Mouse (Mus musculus): ENCODE results near the gene Olfr961. TPM values are rescaled to one million over a fixed set of nuclear protein-coding genes. Genes with fewer than 3 reads are reported as not detected.

Gene Olfr961
- under 1 TPM; 0.11 to 0.13 TPM for polyA plus RNA-seq (2017; shearing (Covaris generic))

DNA sequence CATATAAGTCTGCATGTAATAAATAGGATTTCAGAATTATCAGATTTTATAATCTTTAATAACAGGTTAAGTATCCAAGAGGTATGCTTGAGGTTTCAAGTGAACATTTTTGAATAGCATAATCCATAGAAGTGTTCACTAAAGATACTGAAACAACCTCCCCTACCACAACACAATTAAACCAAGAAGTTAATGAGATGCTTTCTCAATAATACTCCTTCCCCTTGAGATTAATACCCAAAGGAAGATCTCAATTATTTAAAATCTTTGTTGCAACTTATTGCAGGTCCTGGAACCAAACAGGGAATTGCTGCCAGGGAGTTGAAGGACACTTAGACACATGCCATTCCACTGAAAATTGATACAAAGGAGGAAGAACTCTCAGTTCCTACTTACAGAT is at the start of gene Olfr961:
Gene Olfr961, plus strand, starts transcription at position 301 of the 400 bp plus-strand sequence.

GRCm38 (mm10) chr9:39603999-39604453 is 40.9 kb upstream of the Olfr961 start, which contains the start of gene AW551984:
TSS of gene AW551984 (minus strand) at chr9:39604403.

GRCm38 (mm10) chr9:39610355-39610754 is 34.5 kb upstream of the Olfr961 start, which contains the start of gene Olfr148:
TSS of gene Olfr148 (plus strand) at chr9:39610655.

GRCm38 (mm10) chr9:39621073-39621472 is 23.8 kb upstream of the Olfr961 start, which contains the start of gene Olfr960:
TSS of gene Olfr960 (plus strand) at chr9:39621373.

GRCm38 (mm10) chr9:39666905-39667304 is 22.0 kb downstream of the Olfr961 start, which contains the start of gene Olfr963:
TSS of gene Olfr963 (plus strand) at chr9:39667205.

Other genes starting within 250 kb of the Olfr961 start
- not detected for gene Olfr952, start 217.9 kb upstream of the Olfr961 start, polyA plus RNA-seq (2017; shearing (Covaris generic))
- not detected for gene Olfr954, start 188.4 kb upstream of the Olfr961 start, polyA plus RNA-seq (2017; shearing (Covaris generic))
- gene Olfr955, start 173.1 kb upstream of the Olfr961 start, polyA plus RNA-seq (2017; shearing (Covaris generic)), result not detected
- not detected for gene Olfr44, start 151.1 kb upstream of the Olfr961 start, polyA plus RNA-seq (2017; shearing (Covaris generic))
- gene Olfr957, start 129.3 kb upstream of the Olfr961 start, polyA plus RNA-seq (2017; shearing (Covaris generic)), result not detected
- gene Olfr958, start 91.0 kb upstream of the Olfr961 start, polyA plus RNA-seq (2017; shearing (Covaris generic)), result not detected
- gene Olfr959, start 69.5 kb upstream of the Olfr961 start, polyA plus RNA-seq (2017; shearing (Covaris generic)), result not detected
- under 1 TPM; 0.11 to 0.82 TPM for gene AW551984, start 40.7 kb upstream of the Olfr961 start, polyA plus RNA-seq (2017; shearing (Covaris generic))
- gene Olfr148, start 34.4 kb upstream of the Olfr961 start, polyA plus RNA-seq (2017; shearing (Covaris generic)), result under 1 TPM in 1 of 2 experiments, not detected in 1; 0.25 TPM
- not detected for gene Olfr960, start 23.7 kb upstream of the Olfr961 start, polyA plus RNA-seq (2017; shearing (Covaris generic))
- gene Olfr963, start 22.1 kb downstream of the Olfr961 start, polyA plus RNA-seq (2017; shearing (Covaris generic)), result not detected
- under 1 TPM in 1 of 2 experiments, not detected in 1; 0.23 TPM for gene Olfr149, start 62.0 kb downstream of the Olfr961 start, polyA plus RNA-seq (2017; shearing (Covaris generic))
- gene Olfr965, start 66.3 kb downstream of the Olfr961 start, polyA plus RNA-seq (2017; shearing (Covaris generic)), result not detected
- under 1 TPM; 0.20 to 0.27 TPM for gene Olfr150, start 85.9 kb downstream of the Olfr961 start, polyA plus RNA-seq (2017; shearing (Covaris generic))
- under 1 TPM in 1 of 2 experiments, not detected in 1; 0.43 TPM for gene Olfr967, start 101.2 kb downstream of the Olfr961 start, polyA plus RNA-seq (2017; shearing (Covaris generic))
- not detected for gene Olfr968, start 138.2 kb downstream of the Olfr961 start, polyA plus RNA-seq (2017; shearing (Covaris generic))
- gene Olfr969, start 145.9 kb downstream of the Olfr961 start, polyA plus RNA-seq (2017; shearing (Covaris generic)), result 1 to 10 TPM in 1 of 2 experiments, under 1 TPM in 1; 0.10 to 1.1 TPM
- under 1 TPM; 0.13 to 0.45 TPM for gene Olfr970, start 163.8 kb downstream of the Olfr961 start, polyA plus RNA-seq (2017; shearing (Covaris generic))
- gene Olfr971, start 191.8 kb downstream of the Olfr961 start, polyA plus RNA-seq (2017; shearing (Covaris generic)), result under 1 TPM in 1 of 2 experiments, not detected in 1; 0.23 TPM
- not detected for gene Olfr972, start 221.3 kb downstream of the Olfr961 start, polyA plus RNA-seq (2017; shearing (Covaris generic))